Mouse (Mus musculus) lung, embryonic 16.5 days (tissue): ENCODE measurements around the gene Opn4. TPM values are rescaled to one million over a fixed set of nuclear protein-coding genes. Genes with fewer than 3 reads are reported as not detected.

ENCODE experiments used
- ATAC-seq: fragments of 200-750 bp; cut with Nextera tagmentation; 2 replicates; pipeline ENCODE4 v1.8.0; 2017; ENCODE audit warnings: low read depth, mild to moderate bottlenecking, moderate library complexity
- H3K27ac ChIP-seq: fragments of 300-500 bp; sonication (generic); 2 replicates; pipeline ENCODE4 v1.5.1; 2014; ENCODE audit warnings: mild to moderate bottlenecking, control low read depth, low read length
- H3K27me3 ChIP-seq: fragments of 300-500 bp; sonication (generic); 2 replicates; pipeline ENCODE4 v1.6.1; 2014; ENCODE audit warnings: low read depth, low read length, mixed read lengths; ENCODE audit not compliant: control insufficient read depth, insufficient read depth
- H3K36me3 ChIP-seq: fragments of 300-500 bp; sonication (generic); 2 replicates; pipeline ENCODE4 v1.6.1; 2014; ENCODE audit warnings: low read length; ENCODE audit not compliant: control insufficient read depth, insufficient read depth
- H3K4me1 ChIP-seq: fragments of 300-500 bp; sonication (generic); replicated peaks from 2 replicates; pipeline ENCODE4 v1.6.1; 2014; ENCODE audit warnings: low read length, mixed read lengths; ENCODE audit not compliant: control insufficient read depth, insufficient read depth
- H3K4me2 ChIP-seq: fragments of 300-500 bp; sonication (generic); 2 replicates; pipeline ENCODE4 v1.6.1; 2014; ENCODE audit warnings: low read depth, low read length, control low read depth
- H3K4me3 ChIP-seq: fragments of 300-500 bp; sonication (generic); 2 replicates; pipeline ENCODE4 v1.5.1; 2014; ENCODE audit warnings: mild to moderate bottlenecking, low read length, control low read depth
- H3K9ac ChIP-seq: fragments of 300-500 bp; sonication (generic); 2 replicates; pipeline ENCODE4 v1.6.1; 2014; ENCODE audit warnings: low read length, control low read depth
- H3K9me3 ChIP-seq: fragments of 300-500 bp; sonication (generic); 2 replicates; pipeline ENCODE4 v1.6.1; 2016; ENCODE audit warnings: low read length; ENCODE audit not compliant: control insufficient read depth
- WGBS: fragments of 180-500 bp; shearing (Covaris S2); extraction: QIAGEN DNeasy Blood & Tissue Kit; methylation state at CpG from one replicate; pipeline ENCODE4 v1.1.7; 2014; 5-methylcytosine and 5-hydroxymethylcytosine counted together
- polyA plus RNA-seq: library from polyadenylated mRNA; unstranded; fragments of >200 nt; fragmentation: Nextera tagmentation; extraction: Ambion mirVana; gene quantifications from 2 replicates; pipeline ENCODE4 v1.2.1, GENCODE M21; 2015

Gene Opn4
- polyA plus RNA-seq, 1 experiment from 2014 or later, result 0.26 TPM

DNA sequence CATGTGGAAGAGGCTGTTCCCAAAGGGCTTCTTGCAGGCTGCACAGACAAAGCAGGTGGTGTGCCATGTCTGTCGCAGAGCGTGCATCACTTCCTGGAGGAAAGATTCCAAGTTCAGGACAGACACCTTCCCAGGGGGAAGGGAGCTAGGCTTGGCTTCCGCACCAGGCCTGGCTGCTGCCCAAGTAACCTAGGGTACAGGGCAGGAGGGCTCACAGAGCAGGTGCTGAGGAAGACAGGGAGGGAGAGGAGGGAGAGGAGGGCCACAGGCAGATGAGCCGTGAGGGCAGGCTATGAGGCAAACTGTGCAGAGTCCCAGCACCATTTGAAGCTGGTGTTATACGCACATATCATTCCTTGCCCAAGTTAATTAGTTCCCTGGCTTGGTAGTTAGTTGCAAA lies 58.0 kb downstream of the Opn4 start:
- no peaks in the 10 kb centered on the region; the same call in 1 of the 2 replicates for H3K9me3 ChIP-seq
- H3K4me2 ChIP-seq, result no peak overlapping the region
- no peaks in the 10 kb centered on the region for H3K36me3 ChIP-seq
- H3K4me3 ChIP-seq, result no peak overlapping the region
- peaks cover 3% of the 10 kb centered on the region; the same call in 1 of the 2 replicates for H3K4me1 ChIP-seq
- 78% methylated on average over 5 of the region's 5 CpGs for WGBS
- no peak overlapping the region for H3K27ac ChIP-seq
- peaks cover 7% of the 10 kb centered on the region for H3K27me3 ChIP-seq
- H3K9ac ChIP-seq, result no peak overlapping the region
- ATAC-seq, result no peak

DNA sequence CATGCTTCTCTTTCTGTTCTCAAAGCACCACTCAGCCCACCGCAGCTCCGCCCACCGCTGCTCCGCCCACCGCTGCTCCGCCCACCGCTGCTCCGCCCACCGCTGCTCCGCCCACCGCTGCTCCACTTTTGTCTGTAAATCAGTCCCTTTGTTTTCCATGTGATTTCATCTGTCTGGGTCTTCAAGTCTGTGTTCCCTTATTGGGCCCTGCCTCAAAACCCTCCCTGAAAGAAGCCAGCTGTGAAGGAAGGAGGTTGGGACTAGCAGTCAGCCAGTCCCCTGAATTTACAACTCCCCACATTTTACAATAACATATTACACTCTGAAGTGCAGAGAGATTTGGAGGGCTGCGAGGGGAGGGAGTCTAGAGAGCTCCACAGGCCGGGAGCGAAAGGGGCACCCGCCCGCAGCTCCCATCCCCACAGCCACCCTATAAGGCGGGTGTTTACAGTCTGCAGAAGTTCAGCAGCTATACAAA lies 59.2 kb downstream of the Opn4 start:
- Histone ChIP-seq H3K27me3 (peaks cover 2% of the 10 kb centered on the region), H3K9ac (peak overlapping the region; percentile 3; the same call in 1 of the 2 replicates), H3K27ac (peak overlapping the region; percentile 67), H3K4me3 (0 out of 2 replicates have a peak overlapping the region, but pooled peaks have one; percentile 1), H3K4me1 (peaks cover 6% of the 10 kb centered on the region; the same call in 1 of the 2 replicates), H3K36me3 (no peaks in the 10 kb centered on the region), H3K9me3 (no peaks in the 10 kb centered on the region; the same call in 1 of the 2 replicates), H3K4me2 (peak overlapping the region; percentile 36)
- WGBS, result 14% methylated on average over 14 of the region's 17 CpGs
- peak; percentile 81 for ATAC-seq

Other genes with a start within 250 kb of the Opn4 start
- gene Fam25c, start 244.7 kb downstream of the Opn4 start, polyA plus RNA-seq, result 1.0 TPM in 1 of 2 replicates, not detected in the other
- gene Sncg, start 225.4 kb downstream of the Opn4 start, polyA plus RNA-seq, result 6.8 and 8.0 TPM in 2 replicates
- 14.8 and 15.6 TPM in 2 replicates for gene Mmrn2, start 224.7 kb downstream of the Opn4 start, polyA plus RNA-seq
- 18.1 and 25.8 TPM in 2 replicates for gene Bmpr1a, start 96.8 kb downstream of the Opn4 start, polyA plus RNA-seq
- gene 9230112D13Rik, start 77.3 kb downstream of the Opn4 start, polyA plus RNA-seq, result not detected in 2 replicates
- 12.7 and 13.2 TPM in 2 replicates for gene Ldb3, start 11.5 kb downstream of the Opn4 start, polyA plus RNA-seq
- 20.2 and 20.8 TPM in 2 replicates for gene Wapl, start 73.8 kb upstream of the Opn4 start, polyA plus RNA-seq
- 0.51 and 0.54 TPM in 2 replicates for gene Grid1, start 220.0 kb upstream of the Opn4 start, polyA plus RNA-seq